Mouse (Mus musculus) E14TG2a.4 (cell line): ENCODE data around the gene Ube4b.

Experiments
- H3K27me3 ChIP-seq: 2 replicates; pipeline ENCODE4 v1.6.1; 2014; ENCODE audit warnings: low read length, control low read depth; ENCODE audit not compliant: insufficient read depth
- H3K36me3 ChIP-seq: 2 replicates; pipeline ENCODE4 v1.6.1; 2014; ENCODE audit warnings: low read length, control low read depth; ENCODE audit not compliant: insufficient read depth
- H3K4me1 ChIP-seq: replicated peaks from 2 replicates; pipeline ENCODE4 v1.6.1; 2014; ENCODE audit warnings: low read depth, low read length, control low read depth
- H3K4me3 ChIP-seq: replicated peaks from 2 replicates; pipeline ENCODE4 v1.5.1; 2014; ENCODE audit warnings: mild to moderate bottlenecking, low read length
- H3K9me3 ChIP-seq: 2 replicates; pipeline ENCODE4 v1.6.1; 2014; ENCODE audit warnings: low read length, control low read depth
- CTCF ChIP-seq: conservative IDR thresholded peaks from 2 replicates; pipeline ENCODE4 v1.5.1; 2014; ENCODE audit warnings: low read length
- NANOG ChIP-seq: IDR thresholded peaks from 2 replicates; pipeline ENCODE4 v1.6.1; 2014; ENCODE audit warnings: borderline replicate concordance, low read length, mixed read lengths
- POU5F1 ChIP-seq: IDR thresholded peaks from 2 replicates; pipeline ENCODE4 v1.6.1; 2014; ENCODE audit warnings: low read length, borderline replicate concordance

Gene Ube4b

GRCm38 (mm10) chr4:149416986-149417385 lies 9.6 kb downstream of the Ube4b start:
- TF ChIP-seq NANOG = no peak
- no peak for TF ChIP-seq POU5F1
- Histone ChIP-seq H3K27me3 (no peaks in the 10 kb centered on the region), H3K4me3 (no peak overlapping the region), H3K9me3 (peaks cover 10% of the 10 kb centered on the region), H3K36me3 (peaks cover 52% of the 10 kb centered on the region), H3K4me1 (peaks cover 75% of the 10 kb centered on the region)

DNA sequence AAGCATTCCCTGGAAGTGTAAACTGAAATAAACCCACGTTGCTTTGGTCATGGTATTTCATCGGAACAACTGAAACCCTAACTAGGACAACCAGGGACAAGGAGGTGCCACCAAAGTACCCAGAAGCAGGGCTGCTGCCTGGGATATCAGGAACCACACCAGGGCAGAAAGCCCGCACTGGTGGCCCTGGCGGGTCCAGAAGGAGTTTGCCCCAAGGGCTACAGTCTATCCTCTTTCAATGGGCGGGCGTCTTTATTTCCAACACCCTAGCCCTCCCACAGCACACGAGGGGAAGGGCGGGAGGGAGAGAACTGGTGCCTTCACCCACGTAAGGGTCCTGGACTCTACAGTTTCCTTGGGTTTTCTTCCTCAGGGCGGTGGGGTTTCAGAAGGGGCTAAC lies 10.1 kb downstream of the Ube4b start:
- Histone ChIP-seq H3K36me3 (peaks cover 48% of the 10 kb centered on the region), H3K4me3 (no peak overlapping the region), H3K27me3 (no peaks in the 10 kb centered on the region), H3K9me3 (peaks cover 5% of the 10 kb centered on the region), H3K4me1 (peaks cover 69% of the 10 kb centered on the region)
- no peak for TF ChIP-seq POU5F1
- TF ChIP-seq NANOG = no peak
- no peak for TF ChIP-seq CTCF

DNA sequence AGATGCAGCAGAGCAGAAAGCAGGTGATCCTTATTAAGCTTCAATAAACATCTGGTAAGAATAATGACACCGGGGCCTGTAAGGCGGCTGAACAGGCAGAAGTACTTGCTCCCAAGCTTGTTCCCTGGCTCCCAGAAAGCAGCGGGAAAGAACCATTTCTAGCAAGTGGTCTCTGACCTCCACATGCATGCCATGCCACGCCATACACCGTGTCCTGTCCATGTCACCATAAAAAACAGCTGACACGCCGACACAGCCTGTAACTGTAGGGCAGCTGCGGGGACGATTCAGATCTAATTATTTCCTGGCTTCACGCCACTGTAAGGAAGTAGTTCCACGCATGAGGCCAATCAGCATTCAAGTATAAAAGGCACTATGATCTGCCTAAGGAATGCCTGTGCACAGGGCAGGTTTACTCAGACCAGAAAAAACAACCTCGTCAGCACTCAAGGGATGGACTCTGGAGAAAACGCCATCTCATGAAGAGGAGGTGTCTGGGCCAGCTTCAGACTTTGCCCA lies 10.8 kb downstream of the Ube4b start:
- Histone ChIP-seq H3K27me3 (no peaks in the 10 kb centered on the region), H3K4me1 (peaks cover 69% of the 10 kb centered on the region), H3K9me3 (no peaks in the 10 kb centered on the region), H3K4me3 (no peak overlapping the region), H3K36me3 (peaks cover 43% of the 10 kb centered on the region)
- TF ChIP-seq POU5F1 (no peak), NANOG (no peak), CTCF (no peak)

DNA sequence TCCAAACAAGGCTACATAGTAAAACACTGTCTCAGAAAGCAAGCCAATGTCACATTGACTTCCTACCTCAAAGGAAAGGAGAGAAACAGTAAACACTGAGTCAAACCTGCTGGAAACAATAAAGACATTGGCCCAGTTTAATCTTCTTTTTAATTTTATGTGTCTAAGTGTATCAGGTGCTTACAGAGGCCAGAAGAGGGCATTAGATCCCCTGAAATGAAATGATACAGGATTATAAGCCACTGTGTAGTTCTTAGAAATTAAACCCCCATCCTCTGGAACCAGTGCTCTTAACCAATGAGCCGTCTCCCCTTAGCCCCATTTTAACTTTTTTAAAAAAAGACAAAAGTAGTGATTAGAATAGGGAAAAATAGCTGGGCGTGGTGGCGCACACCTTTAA lies 12.3 kb downstream of the Ube4b start:
- Histone ChIP-seq H3K9me3 (no peaks in the 10 kb centered on the region), H3K27me3 (no peaks in the 10 kb centered on the region), H3K4me3 (no peak overlapping the region), H3K36me3 (peaks cover 37% of the 10 kb centered on the region), H3K4me1 (peaks cover 69% of the 10 kb centered on the region)
- TF ChIP-seq NANOG = no peak
- no peak for TF ChIP-seq POU5F1
- TF ChIP-seq CTCF = no peak

- Histone ChIP-seq H3K9me3 (no peaks in the 10 kb centered on the region), H3K4me3 (no peak overlapping the region), H3K36me3 (peaks cover 36% of the 10 kb centered on the region), H3K4me1 (peaks cover 69% of the 10 kb centered on the region), H3K27me3 (no peaks in the 10 kb centered on the region)
- TF ChIP-seq CTCF = no peak
- no peak for TF ChIP-seq NANOG
- no peak for TF ChIP-seq POU5F1
Measured at GRCm38 (mm10) chr4:149409759-149410158, 16.8 kb downstream of the Ube4b start.

- no peaks in the 10 kb centered on the region for H3K27me3 ChIP-seq
- TF ChIP-seq CTCF (no peak), POU5F1 (no peak), NANOG (no peak)
- peaks cover 38% of the 10 kb centered on the region for H3K36me3 ChIP-seq
- H3K9me3 ChIP-seq = no peaks in the 10 kb centered on the region
- no peak overlapping the region for H3K4me3 ChIP-seq
- H3K4me1 ChIP-seq = peaks cover 72% of the 10 kb centered on the region
Measured at GRCm38 (mm10) chr4:149408331-149408730, 18.2 kb downstream of the Ube4b start.

DNA sequence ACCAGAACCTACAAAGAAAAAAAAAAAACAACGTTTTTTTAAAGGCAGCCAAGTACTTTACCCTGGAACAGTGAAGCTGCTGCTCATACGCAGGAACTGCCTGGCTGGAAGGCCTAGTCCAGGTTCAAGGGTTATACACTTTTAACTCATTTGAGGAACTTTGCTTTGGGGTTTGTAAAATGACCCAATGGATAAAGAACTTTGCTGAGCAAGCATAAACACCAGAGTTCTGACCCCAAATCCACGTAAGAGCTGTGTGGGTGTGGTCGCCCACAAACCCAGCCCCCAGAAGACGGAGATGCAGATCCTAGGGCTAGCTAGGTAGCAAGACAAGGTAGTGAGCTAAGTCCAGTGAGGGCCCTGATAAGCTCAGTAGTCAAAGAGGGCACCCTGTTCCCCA lies 19.1 kb downstream of the Ube4b start:
- Histone ChIP-seq H3K27me3 (no peaks in the 10 kb centered on the region), H3K9me3 (no peaks in the 10 kb centered on the region), H3K4me3 (no peak overlapping the region), H3K36me3 (peaks cover 38% of the 10 kb centered on the region), H3K4me1 (peaks cover 76% of the 10 kb centered on the region)
- TF ChIP-seq POU5F1 (no peak), NANOG (no peak), CTCF (no peak)

GRCm38 (mm10) chr4:149405713-149406443 lies 20.7 kb downstream of the Ube4b start:
- H3K27me3 ChIP-seq = no peaks in the 10 kb centered on the region
- no peak for TF ChIP-seq NANOG
- TF ChIP-seq POU5F1 = no peak
- TF ChIP-seq CTCF = no peak
- H3K9me3 ChIP-seq = no peaks in the 10 kb centered on the region
- H3K36me3 ChIP-seq = peaks cover 36% of the 10 kb centered on the region
- H3K4me1 ChIP-seq = peaks cover 89% of the 10 kb centered on the region
- no peak overlapping the region; the same call in 1 of the 2 replicates for H3K4me3 ChIP-seq
